Mouse (Mus musculus) ES-Bruce4 (cell line): Measurements from ENCODE around the gene Me3.

Source experiments
- CTCF ChIP-seq: IDR thresholded peaks from one replicate; pipeline ENCODE4 v1.8.1; 2011; ENCODE audit warnings: low read depth, low read length
- POLR2A ChIP-seq: IDR thresholded peaks from one replicate; pipeline ENCODE4 v1.8.1; 2011; ENCODE audit warnings: low read length; ENCODE audit not compliant: insufficient read depth

- TF ChIP-seq CTCF (no peak), POLR2A (no peak)
These were observed 96.2 kb downstream of the Me3 start for GRCm38 (mm10) chr7:89728393-89728792.
